Mouse (Mus musculus): ENCODE measurements at regions not wholly inside any gene's neighbourhood (a gene's known extent, or its start where the extent isn't known, plus 50 kb on each side); places are given as distances from the start of the nearest gene placed in this dataset.
"Not testable (repeated sequence)": the region's sequence is repeated elsewhere in the genome, so short reads cannot be mapped to it uniquely, and the experiment has no call there.

DNA sequence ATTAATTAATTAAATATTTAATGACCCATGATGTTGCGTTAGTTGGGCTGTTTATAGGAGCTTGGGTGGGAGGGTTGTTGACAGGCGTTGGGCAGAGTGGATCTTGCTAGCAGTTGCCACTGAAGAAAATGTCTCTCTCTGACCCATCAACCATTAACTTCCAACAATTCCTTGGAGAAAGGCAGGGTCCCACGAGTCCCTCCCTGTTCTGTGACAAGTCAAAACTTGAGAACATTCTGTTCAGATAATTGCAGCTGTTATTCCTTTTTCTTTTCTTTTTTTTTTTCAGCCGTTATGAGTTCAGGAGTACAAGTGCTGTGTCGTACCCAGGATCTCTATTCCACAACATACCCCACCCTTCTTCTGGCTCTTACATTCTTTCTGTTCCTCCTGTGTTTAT lies 59.8 kb upstream of the Tnfrsf21 start:
- no peak for DNase-seq (ENCODE audit: low spot score)

DNA sequence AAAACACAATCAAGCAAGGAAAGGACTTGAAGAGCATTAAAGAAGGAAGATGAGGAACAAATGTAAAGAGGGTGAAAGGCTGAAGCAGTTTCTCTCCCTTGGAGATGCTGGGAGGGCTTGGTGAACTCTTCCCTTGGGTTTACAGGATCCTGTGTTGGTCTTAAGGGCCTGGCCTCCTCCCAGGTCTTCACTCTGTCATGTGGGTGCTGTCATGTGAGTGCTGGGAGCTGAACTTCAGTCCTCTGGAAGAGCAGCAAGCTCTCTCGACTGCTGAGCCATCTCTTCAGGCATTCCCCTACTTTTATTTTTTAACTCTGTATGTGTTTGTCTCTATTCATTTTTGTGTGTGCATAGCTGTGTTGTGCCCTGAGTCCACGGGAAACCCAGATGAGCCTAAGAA lies 61.6 kb upstream of the Tnfrsf21 start:
- DNase-seq (ENCODE audit: low spot score) = no peak

DNA sequence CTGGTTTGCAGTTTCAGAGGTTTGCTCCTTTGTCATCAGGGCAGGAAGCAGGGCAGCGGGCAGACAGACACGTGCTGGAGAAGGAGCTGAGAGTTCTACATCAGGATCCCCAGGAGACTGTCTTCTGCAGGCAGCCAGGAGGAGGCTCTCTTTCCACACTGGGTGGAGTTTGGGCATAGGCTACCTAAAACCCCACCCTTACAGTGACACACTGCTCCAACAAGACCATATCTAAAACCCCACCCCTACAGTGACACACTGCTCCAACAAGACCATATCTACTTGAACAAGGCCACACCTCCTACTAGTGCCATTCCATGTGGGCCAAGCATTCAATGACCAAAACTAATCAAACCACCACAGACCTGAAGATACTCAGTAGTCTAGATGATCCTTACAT lies 68.0 kb upstream of the Cd2ap start:
- DNase-seq (ENCODE audit: low spot score) = no peak

DNA sequence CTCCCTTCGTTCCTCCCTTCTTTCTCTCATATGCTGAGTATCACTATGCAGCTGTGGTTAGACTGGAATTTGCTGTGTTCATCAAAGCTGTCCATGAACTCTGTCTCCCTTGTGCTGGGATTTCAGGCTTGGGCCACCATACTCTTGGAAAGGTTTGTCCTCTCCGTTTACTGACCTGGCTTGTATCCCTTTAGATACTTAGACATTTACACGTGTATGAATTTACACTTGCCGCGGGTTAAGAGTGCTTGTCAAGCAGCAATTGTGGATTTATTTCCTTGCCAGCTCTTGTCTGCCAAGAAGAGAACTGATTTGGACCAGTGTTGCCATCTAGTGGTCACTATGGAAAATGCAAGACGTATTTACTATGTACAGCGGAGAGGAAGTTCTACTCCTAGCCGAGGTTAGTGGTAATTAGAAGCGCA lies 66.8 kb upstream of the Cd2ap start:
- peak; percentile 65 for DNase-seq (ENCODE audit: low spot score)

DNA sequence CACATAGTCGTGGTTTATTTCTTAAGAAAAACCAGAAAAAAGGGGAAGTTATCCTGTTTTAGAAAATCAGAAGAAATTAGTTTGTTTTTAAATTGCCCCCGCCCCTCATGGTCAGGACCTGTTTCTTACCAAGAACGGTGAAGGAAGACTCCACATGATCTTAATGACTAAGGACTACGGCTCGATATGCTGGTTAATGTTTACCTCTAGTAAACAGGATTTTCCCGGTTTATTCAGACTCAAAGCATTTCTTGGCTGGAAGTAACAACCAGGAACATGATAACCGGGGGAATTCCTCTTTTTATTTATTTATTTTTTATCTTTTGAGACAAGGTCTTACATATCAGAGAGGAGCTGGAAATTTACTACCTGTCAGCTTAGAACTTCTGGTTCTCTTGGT lies 63.0 kb upstream of the Cd2ap start:
- no peak for DNase-seq (ENCODE audit: low spot score)

DNA sequence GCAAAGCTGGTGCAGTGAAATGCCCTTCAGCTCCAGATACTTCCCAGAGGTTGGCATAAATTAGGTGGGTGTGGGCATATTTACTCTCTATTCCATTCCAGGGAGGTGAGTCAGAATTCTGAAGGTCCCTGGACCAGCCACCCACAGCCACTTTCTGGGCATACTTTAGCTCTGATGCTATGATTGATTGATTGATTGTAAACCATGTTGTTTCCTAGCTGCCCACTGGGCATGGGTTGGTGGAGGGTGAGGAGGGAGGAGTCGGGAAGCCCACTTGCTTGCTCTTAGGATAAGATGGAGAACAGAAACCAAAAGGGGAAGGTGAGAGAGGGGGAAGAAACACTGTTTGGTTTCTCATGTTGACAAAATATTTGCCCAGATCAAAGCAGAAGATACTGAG lies 62.1 kb upstream of the Cd2ap start:
- DNase-seq (ENCODE audit: low spot score) = no peak

DNA sequence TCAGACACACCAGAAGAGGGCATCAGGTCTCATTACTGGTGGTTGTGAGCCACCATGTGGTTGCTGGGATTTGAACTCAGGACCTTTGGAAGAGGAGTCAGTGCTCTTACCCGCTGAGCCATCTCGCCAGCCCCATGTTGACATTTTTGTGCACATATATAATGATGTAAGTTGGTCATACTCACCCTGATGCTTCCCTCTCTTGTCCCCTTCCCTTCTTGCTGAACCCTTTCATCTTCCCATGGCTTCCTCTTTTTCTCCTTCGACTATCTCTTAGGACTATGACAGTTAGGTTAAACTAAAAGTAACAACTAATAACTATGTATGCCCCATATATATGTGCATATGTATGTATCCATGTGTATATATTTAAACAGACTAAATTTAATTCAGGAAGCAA lies 61.0 kb upstream of the Cd2ap start:
- DNase-seq (ENCODE audit: low spot score) = not testable (repeated sequence)

DNA sequence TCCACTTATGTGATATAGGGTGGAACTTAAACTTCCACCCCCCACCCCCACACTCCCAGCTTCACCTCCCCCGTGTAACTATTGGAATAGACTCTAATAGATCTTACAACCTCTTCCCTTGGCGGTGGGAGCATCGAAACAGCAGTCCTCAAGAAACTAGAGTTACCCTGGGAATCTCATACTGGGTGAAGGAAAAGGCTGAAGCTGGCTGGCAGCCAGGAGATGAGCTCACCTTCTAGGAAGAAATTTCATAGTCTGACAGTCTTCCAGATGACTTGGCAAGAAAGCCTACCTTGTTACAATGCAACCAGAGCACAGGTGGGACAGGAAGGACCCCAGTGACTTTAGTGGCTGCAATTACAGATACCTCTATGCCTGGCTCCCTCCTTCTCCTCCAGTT lies 57.6 kb upstream of the Cd2ap start:
- no peak for DNase-seq (ENCODE audit: low spot score)

DNA sequence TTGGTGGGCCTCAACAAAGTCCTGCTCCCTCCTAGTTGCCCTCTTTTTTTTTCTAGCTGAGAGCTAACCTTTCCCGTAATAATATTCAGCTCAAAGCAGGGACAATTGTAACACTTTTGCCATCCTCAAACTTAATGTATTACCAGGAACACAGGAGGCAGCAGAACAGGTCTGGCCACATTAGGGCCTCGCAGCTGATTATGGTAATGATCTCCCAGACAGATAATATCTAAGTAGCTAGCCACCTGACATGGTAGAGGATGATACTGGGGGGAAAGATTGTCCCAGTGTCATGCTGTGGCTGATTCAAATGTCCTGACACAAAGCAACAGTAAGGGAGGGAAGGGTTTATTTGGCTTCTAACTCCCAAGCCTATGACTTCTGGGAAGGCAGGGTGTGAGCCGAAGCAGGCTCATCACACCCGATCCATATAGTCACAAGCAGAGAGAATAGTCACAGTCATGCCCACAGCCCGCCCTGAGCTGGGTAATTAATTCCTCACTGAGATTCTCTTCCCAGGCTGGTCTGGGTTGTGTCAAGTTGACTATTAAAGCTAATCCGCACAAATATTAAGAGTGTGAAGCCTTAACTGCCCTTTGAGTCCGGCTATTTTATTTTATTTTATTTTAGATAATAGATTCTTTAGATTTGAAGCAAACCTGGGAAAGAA lies 57.0 kb upstream of the Cd2ap start:
- no peak for DNase-seq (ENCODE audit: low spot score)

DNA sequence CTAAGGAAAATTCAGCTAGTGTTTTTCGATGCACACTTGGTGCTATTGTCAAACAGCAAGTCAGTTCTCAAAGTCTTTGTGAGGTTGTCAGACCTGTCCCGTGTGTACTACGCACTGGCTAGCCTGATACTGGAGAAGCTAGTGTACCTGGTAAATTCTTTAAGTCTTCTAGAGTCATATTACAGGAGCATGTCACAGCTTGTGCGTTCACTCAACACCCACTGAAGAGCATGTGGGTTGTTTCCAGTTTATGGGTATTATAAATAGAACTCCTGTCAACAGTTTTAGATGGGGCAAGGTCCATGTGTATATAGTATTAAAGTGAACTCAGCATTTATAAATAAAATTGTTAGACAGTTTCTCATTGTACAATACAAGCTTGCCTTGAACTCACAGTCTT lies 50.9 kb upstream of the Cd2ap start:
- DNase-seq (ENCODE audit: low spot score) = no peak
